Mouse (Mus musculus) CH12.LX (cell line): Measurements from ENCODE around the gene Rbks. TPM values are rescaled to one million over a fixed set of nuclear protein-coding genes. Genes with fewer than 3 reads are reported as not detected.

Experiments
- DNase-seq: peaks from one replicate; pipeline ENCODE4 v3.0.0-alpha.2; 2013; ENCODE audit errors: extremely low read depth
- H3K27ac ChIP-seq: 2 replicates; pipeline ENCODE4 v1.5.1; 2012; ENCODE audit warnings: low read depth, mild to moderate bottlenecking, control low read depth, moderate library complexity; ENCODE audit not compliant: insufficient read depth
- H3K27me3 ChIP-seq: replicated peaks from 2 replicates; pipeline ENCODE3; 2012; ENCODE audit warnings: inconsistent platforms
- H3K36me3 ChIP-seq, 2 experiments: replicated peaks in 1 of 2; 2 replicates each; pipeline versions ENCODE3 to v1.6.1; 2012; ENCODE audit warnings: inconsistent platforms in 1 of 2, low read length in 1 of 2, mild to moderate bottlenecking in 1 of 2, mixed read lengths in 1 of 2, moderate library complexity in 1 of 2; ENCODE audit not compliant: control insufficient read depth in 1 of 2, insufficient read depth in 1 of 2
- H3K4me1 ChIP-seq, 2 experiments: 2 replicates each; pipeline ENCODE4 v1.6.1; 2012; ENCODE audit warnings: inconsistent platforms in 1 of 2, moderate library complexity in 1 of 2; ENCODE audit not compliant: insufficient read depth in 2 of 2, control insufficient read depth in 1 of 2
- H3K4me2 ChIP-seq: 2 replicates; pipeline ENCODE4 v1.6.1; 2012; ENCODE audit warnings: low read depth, mild to moderate bottlenecking, control low read depth; ENCODE audit not compliant: poor library complexity, insufficient read depth, severe bottlenecking
- H3K4me3 ChIP-seq, 3 experiments: fragments of 150-350 bp in 1 of 3; sonication (generic) in 1 of 3; replicated peaks in 1 of 3; 2 replicates each; pipeline versions ENCODE3 to v1.5.1; 2011 to 2012; ENCODE audit warnings: low read depth in 2 of 3, low read length in 2 of 3, mild to moderate bottlenecking in 2 of 3, moderate library complexity in 2 of 3, control low read depth in 1 of 3, improper control_type of control experiment in 1 of 3, inconsistent platforms in 1 of 3, mixed read lengths in 1 of 3; ENCODE audit not compliant: poor library complexity in 1 of 3
- H3K79me2 ChIP-seq: replicated peaks from 2 replicates; pipeline ENCODE4 v1.6.1; 2012; ENCODE audit warnings: mild to moderate bottlenecking, moderate library complexity; ENCODE audit not compliant: control insufficient read depth, poor library complexity, insufficient read depth, severe bottlenecking; ENCODE audit errors: extremely low read depth
- H3K9ac ChIP-seq: 2 replicates; pipeline ENCODE4 v1.6.1; 2012; ENCODE audit warnings: low read depth, mild to moderate bottlenecking, control low read depth, moderate library complexity; ENCODE audit not compliant: insufficient read depth
- H3K9me3 ChIP-seq: replicated peaks from 2 replicates; pipeline ENCODE3; 2012; ENCODE audit warnings: low read length, inconsistent platforms, mixed read lengths
- BHLHE40 ChIP-seq: IDR thresholded peaks from 2 replicates; pipeline ENCODE4 v1.6.1; 2011; ENCODE audit warnings: mild to moderate bottlenecking, low read depth, low read length, improper control_type of control experiment
- IRF4 ChIP-seq: IDR thresholded peaks from 2 replicates; pipeline ENCODE4 v1.6.1; 2014; ENCODE audit warnings: low read depth, mild to moderate bottlenecking, inconsistent platforms, low read length, improper control_type of control experiment
- dilution Hi-C: fragments of 300-500 bp; cut with MboI; formaldehyde crosslinking; loops from 2 replicates; pipeline ENCODE4 v1.14.3; 2020; ENCODE audit warnings: low sequenced_read_pairs; ENCODE audit not compliant: extremely low pct_unique_long_range_greater_than_20kb, extremely low pct_ligation_motif_present
- in situ Hi-C: fragments of 300-500 bp; cut with MboI; formaldehyde crosslinking; loops from 3 replicates; pipeline ENCODE4 v1.14.3; 2019; ENCODE audit warnings: low sequenced_read_pairs, low pct_ligation_motif_present, low pct_unique_long_range_greater_than_20kb, mixed read lengths
- polyA plus RNA-seq: library from polyadenylated mRNA; unstranded; fragments of >175 nt; gene quantifications from 2 replicates; pipeline ENCODE4 v1.2.1, GENCODE M21; 2012; ENCODE audit warnings: low read depth; ENCODE audit not compliant: insufficient read length
- total RNA-seq, 2 experiments: library from RNA; depleted of rRNA; stranded (reverse); fragments of 300-350 nt in 1 of 2; fragments of >200 nt in 1 of 2; gene quantifications; 2 replicates each; pipeline ENCODE4 v1.2.3; 2012 to 2014

Rbks gene
- total and polyA plus RNA-seq, 3 experiments, result 3.6 to 9.2 (median 6.8) TPM

DNA sequence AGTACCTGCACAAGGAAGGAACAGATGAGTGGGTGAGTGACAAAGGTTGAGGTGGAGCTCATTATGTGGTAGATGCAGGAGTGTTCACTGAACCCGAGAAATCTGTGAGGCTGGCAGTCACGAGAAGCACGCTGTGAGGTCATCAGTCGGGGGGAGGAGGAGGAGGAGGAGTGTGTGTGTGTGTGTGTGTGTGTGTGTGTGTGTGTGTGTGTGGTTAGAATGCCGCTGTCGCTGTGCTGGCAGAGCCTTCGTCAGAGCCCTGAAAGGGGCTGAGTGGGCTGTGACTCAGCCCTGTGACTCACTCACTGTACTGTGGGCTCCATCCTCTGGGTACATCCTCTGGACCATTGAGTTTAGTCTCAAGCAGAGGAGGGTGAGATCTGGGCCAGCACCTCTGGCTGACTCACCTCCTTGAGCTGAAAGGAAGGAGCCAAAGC lies 120.9 kb downstream of the Rbks start:
- in situ Hi-C loops (no loop called here), dilution Hi-C loops (no loop called here)
- peak; percentile 13 for DNase-seq
- no peak overlapping the region for H3K4me3 ChIP-seq
- no peaks in the 10 kb centered on the region for H3K27me3 ChIP-seq
- H3K9me3 ChIP-seq, result no peaks in the 10 kb centered on the region
- H3K4me1 ChIP-seq, result peaks cover 0 to 7% of the 10 kb centered on the region in 2 experiments; a peak in 2 of 4 replicates
- no peak overlapping the region for H3K9ac ChIP-seq
- H3K27ac ChIP-seq, result no peak overlapping the region
- no peaks in the 10 kb centered on the region for H3K79me2 ChIP-seq
- peaks cover 0 to 10% of the 10 kb centered on the region in 2 experiments for H3K36me3 ChIP-seq
- TF ChIP-seq BHLHE40 (peak; percentile 47; the same call in 1 of the 2 replicates), IRF4 (no peak)
- 0 out of 2 replicates have a peak overlapping the region, but pooled peaks have one; percentile 21 for H3K4me2 ChIP-seq

Other genes with a start within 250 kb of the Rbks start
- 13.6 and 16.5 TPM in 2 replicates for gene Zfp512, start 245.2 kb downstream of the Rbks start, total RNA-seq (2012; rRNA removed)
- 16.0 and 17.2 TPM in 2 replicates for gene Zfp512, start 245.2 kb downstream of the Rbks start, total RNA-seq (2014; rRNA removed)
- gene Zfp512, start 245.2 kb downstream of the Rbks start, polyA plus RNA-seq, result 15.4 and 16.5 TPM in 2 replicates
- 0.08 TPM in 1 of 2 replicates, not detected in the other for gene 4930548H24Rik, start 211.9 kb downstream of the Rbks start, total RNA-seq (2012; rRNA removed)
- gene 4930548H24Rik, start 211.9 kb downstream of the Rbks start, total RNA-seq (2014; rRNA removed), result 0.19 TPM in 1 of 2 replicates, not detected in the other
- 0.18 TPM in 1 of 2 replicates, not detected in the other for gene 4930548H24Rik, start 211.9 kb downstream of the Rbks start, polyA plus RNA-seq
- 30.6 and 40.8 TPM in 2 replicates for gene Gpn1, start 202.9 kb downstream of the Rbks start, total RNA-seq (2012; rRNA removed)
- gene Gpn1, start 202.9 kb downstream of the Rbks start, total RNA-seq (2014; rRNA removed), result 37.3 and 47.5 TPM in 2 replicates
- gene Gpn1, start 202.9 kb downstream of the Rbks start, polyA plus RNA-seq, result 38.7 and 42.6 TPM in 2 replicates
- 25.7 and 30.0 TPM in 2 replicates for gene Slc4a1ap, start 170.6 kb downstream of the Rbks start, total RNA-seq (2012; rRNA removed)
- 27.9 and 31.0 TPM in 2 replicates for gene Slc4a1ap, start 170.6 kb downstream of the Rbks start, total RNA-seq (2014; rRNA removed)
- gene Slc4a1ap, start 170.6 kb downstream of the Rbks start, polyA plus RNA-seq, result 41.1 and 50.6 TPM in 2 replicates
- 12.8 and 13.3 TPM in 2 replicates for gene Supt7l, start 169.8 kb downstream of the Rbks start, total RNA-seq (2012; rRNA removed)
- 15.9 and 16.8 TPM in 2 replicates for gene Supt7l, start 169.8 kb downstream of the Rbks start, total RNA-seq (2014; rRNA removed)
- 13.2 and 16.2 TPM in 2 replicates for gene Supt7l, start 169.8 kb downstream of the Rbks start, polyA plus RNA-seq
- 168 and 236 TPM in 2 replicates for gene Mrpl33, start 100.7 kb downstream of the Rbks start, total RNA-seq (2012; rRNA removed)
- gene Mrpl33, start 100.7 kb downstream of the Rbks start, total RNA-seq (2014; rRNA removed), result 336 and 387 TPM in 2 replicates
- 114 and 150 TPM in 2 replicates for gene Mrpl33, start 100.7 kb downstream of the Rbks start, polyA plus RNA-seq
- 30.0 and 39.8 TPM in 2 replicates for gene Babam2, start 57 bp upstream of the Rbks start, total RNA-seq (2012; rRNA removed)
- 29.4 and 38.2 TPM in 2 replicates for gene Babam2, start 57 bp upstream of the Rbks start, total RNA-seq (2014; rRNA removed)
- 71.5 and 78.0 TPM in 2 replicates for gene Babam2, start 57 bp upstream of the Rbks start, polyA plus RNA-seq